Mouse (Mus musculus): ENCODE results near the gene Mtch1.

- no peak for TF ChIP-seq CTCF (IDR thresholded peaks at IDR 0.05; ENCODE audit: low read depth)
- TF ChIP-seq EP300 (IDR thresholded peaks at IDR 0.05; ENCODE audit: low read depth), result no peak
Observed at GRCm38 (mm10) chr17:29303856-29304255, 43.9 kb downstream of the Mtch1 start.
